8 mouse cellular contexts compared by ENCODE assay signal in genomic region chr15:91573111-91573538, GRCm38 (mm10). TPM values are rescaled to one million over a fixed set of nuclear protein-coding genes. Genes with fewer than 3 reads are reported as not detected.
A peak's percentile ranks its signal among the peaks of the same experiment; 100 is the strongest.
DNase-seq lines count a peak whose midpoint lies in the region; ATAC-seq and TF ChIP-seq lines count a peak whose summit lies in the region.

TSS of gene Slc2a13 (minus strand) at chr15:91573261.

- H3K4me1 ChIP-seq in hindbrain, embryonic 11.5 days (replicated peaks; ENCODE audit: control insufficient read depth, insufficient read depth, low read length) = peaks cover 4% of the 10 kb centered on the region; the same call in 1 of the 2 replicates
- H3K4me1 ChIP-seq in lung, postnatal 0 days (ENCODE audit: insufficient read depth, low read depth, low read length) = no peaks in the 10 kb centered on the region

- H3K9me3 ChIP-seq in hindbrain, embryonic 11.5 days (ENCODE audit: control insufficient read depth, low read length) = no peaks in the 10 kb centered on the region
- no peaks in the 10 kb centered on the region for H3K9me3 ChIP-seq in lung, postnatal 0 days (ENCODE audit: low read length)

- TF ChIP-seq EP300 in lung, postnatal 0 days (IDR thresholded peaks at IDR 0.05) = no peak

- ATAC-seq in hindbrain, embryonic 11.5 days (ENCODE audit: low FRiP score) = peak; percentile 97
- peak; percentile 95 for ATAC-seq in lung, postnatal 0 days

- no peaks in the 10 kb centered on the region for H3K36me3 ChIP-seq in hindbrain, embryonic 11.5 days (ENCODE audit: control insufficient read depth, insufficient read depth, low read length)
- no peaks in the 10 kb centered on the region for H3K36me3 ChIP-seq in lung, postnatal 0 days (ENCODE audit: insufficient read depth, low read length)

- peak within 1 kb of the TSS; percentile 60; the same call in 1 of the 2 replicates for H3K27ac ChIP-seq in hindbrain, embryonic 11.5 days (ENCODE audit: low read depth, low read length)
- H3K27ac ChIP-seq in lung, postnatal 0 days (ENCODE audit: low read length) = peak within 1 kb of the TSS; percentile 64

- H3K4me2 ChIP-seq in hindbrain, embryonic 11.5 days (replicated peaks; ENCODE audit: low read depth, low read length) = peak within 1 kb of the TSS; percentile 95
- peak within 1 kb of the TSS; percentile 99 for H3K4me2 ChIP-seq in lung, postnatal 0 days (replicated peaks; ENCODE audit: low read depth, low read length)

- TF ChIP-seq CTCF in lung, postnatal 0 days (IDR thresholded peaks at IDR 0.05) = no peak; the same call in 1 of the 2 replicates

- peak; percentile 91 for DNase-seq in R1 (ENCODE audit: low read depth, low spot score)
- peak; percentile 90 for DNase-seq in cerebellum, adult 9-11 months
- peak; percentile 83 to 89 for DNase-seq in frontal cortex, postnatal 10 days (ENCODE audit: low spot score in 2 of 2)
- peak; percentile 97 for DNase-seq in hindbrain, embryonic 11.5 days (ENCODE audit: low spot score)
- peak; percentile 85 to 92 for DNase-seq in layer of hippocampus, postnatal 14 days (ENCODE audit: low spot score in 2 of 2)
- DNase-seq in lung, postnatal 0 days (ENCODE audit: low spot score) = peak; percentile 96
- peak; percentile 81 for DNase-seq in ovary, postnatal 14 days (ENCODE audit: low spot score)
- peak; percentile 52 to 60 for DNase-seq in thymus, postnatal 10 days (ENCODE audit: low spot score in 2 of 2)

- H3K4me3 ChIP-seq in hindbrain, embryonic 11.5 days (ENCODE audit: low read depth, low read length) = peak within 1 kb of the TSS; percentile 58
- H3K4me3 ChIP-seq in lung, postnatal 0 days (ENCODE audit: low read depth, low read length) = peak within 1 kb of the TSS; percentile 67

- 1% methylated on average over 17 of the region's 26 CpGs for WGBS in hindbrain, embryonic 11.5 days
- WGBS in lung, postnatal 0 days = 0% methylated on average over 17 of the region's 26 CpGs

- peak within 1 kb of the TSS; percentile 70 for H3K9ac ChIP-seq in hindbrain, embryonic 11.5 days (ENCODE audit: low read depth, low read length)
- H3K9ac ChIP-seq in lung, postnatal 0 days (replicated peaks; ENCODE audit: low read depth) = peak within 1 kb of the TSS; percentile 47

- peaks cover 2% of the 10 kb centered on the region for H3K27me3 ChIP-seq in hindbrain, embryonic 11.5 days (ENCODE audit: control insufficient read depth, insufficient read depth, low read length)
- peaks cover 7% of the 10 kb centered on the region; the same call in 1 of the 2 replicates for H3K27me3 ChIP-seq in lung, postnatal 0 days (replicated peaks; ENCODE audit: insufficient read depth, low read length)

RNA-seq across cellular contexts. Expression of gene Slc2a13, which starts in this region (rescaled TPM):
- 1.5 and 1.8 TPM in 2 replicates for polyA plus RNA-seq in hindbrain, embryonic 11.5 days (2014; fragmentation: Nextera tagmentation; extraction: Ambion mirVana)
- total RNA-seq in layer of hippocampus, postnatal 14 days (2021) = 10 to 100 TPM; 51.4 to 51.9 TPM
- polyA plus RNA-seq in lung, postnatal 0 days (2015; fragmentation: Nextera tagmentation; extraction: Ambion mirVana) = 1.1 and 1.2 TPM in 2 replicates

Comparison
In these comparisons a context has a peak if more than half of its experiments do, and no peak if none do; other contexts are left out.
1. Peak in every context shown above with its lines: DNase-seq, ATAC-seq, H3K4me3 ChIP-seq and H3K27ac ChIP-seq.